In genomic region chr16:36071450-36072379, GRCm38 (mm10) we compare ENCODE assay signal across 8 mouse cellular contexts. TPM values are rescaled to one million over a fixed set of nuclear protein-coding genes. Genes with fewer than 3 reads are reported as not detected.
DNase-seq lines count a peak whose midpoint lies in the region; ATAC-seq lines count a peak whose summit lies in the region.

Gene Fam162a, minus strand, starts transcription at chr16:36071594.
Gene Ccdc58, plus strand, starts transcription at chr16:36071685.

- peaks cover 25% of the 10 kb centered on the region for H3K4me1 ChIP-seq in hindbrain, embryonic 12.5 days

- peak; percentile 96 for DNase-seq in Muller cell, postnatal 12 days (ENCODE audit: inconsistent ontology term)
- peak; percentile 94 for DNase-seq in cerebellum, adult 9-11 months
- DNase-seq in frontal cortex, postnatal 10 days (ENCODE audit: low spot score in 2 of 2) = peak; percentile 89 to 91
- peak; percentile 90 to 94 for DNase-seq in layer of hippocampus, postnatal 14 days (ENCODE audit: low spot score in 2 of 2)
- peak; percentile 93 for DNase-seq in lung, postnatal 14 days
- DNase-seq in retina, adult 2 months (ENCODE audit: low read depth, low spot score) = peak; percentile 85
- DNase-seq in thymus, postnatal 36 days = peak; percentile 90 to 92

- WGBS in hindbrain, embryonic 12.5 days = under 1% methylated on average over 79 of the region's 81 CpGs

- ATAC-seq in hindbrain, embryonic 12.5 days (ENCODE audit: low FRiP score) = peak; percentile 97

- H3K4me3 ChIP-seq in hindbrain, embryonic 12.5 days = peak within 1 kb of the TSS; percentile 65

- peak within 1 kb of the TSS; percentile 99 for H3K27ac ChIP-seq in hindbrain, embryonic 12.5 days

- H3K9me3 ChIP-seq in hindbrain, embryonic 12.5 days (replicated peaks) = no peaks in the 10 kb centered on the region

- H3K27me3 ChIP-seq in hindbrain, embryonic 12.5 days = no peaks in the 10 kb centered on the region

- H3K4me2 ChIP-seq in hindbrain, embryonic 12.5 days (replicated peaks) = peak within 1 kb of the TSS; percentile 76

- H3K9ac ChIP-seq in hindbrain, embryonic 12.5 days = peak within 1 kb of the TSS; percentile 88

- no peaks in the 10 kb centered on the region for H3K36me3 ChIP-seq in hindbrain, embryonic 12.5 days

RNA-seq across cellular contexts. Expression of gene Fam162a, which starts in this region (rescaled TPM):
- polyA plus RNA-seq in hindbrain, embryonic 12.5 days (2016; fragmentation: Nextera tagmentation; extraction: Ambion mirVana) = 172 and 196 TPM in 2 replicates
- total RNA-seq in layer of hippocampus, postnatal 14 days (2021) = 10 to 100 TPM; 81.1 to 84.2 TPM

RNA-seq across cellular contexts. Expression of gene Ccdc58, which starts in this region (rescaled TPM):
- 56.6 and 61.1 TPM in 2 replicates for polyA plus RNA-seq in hindbrain, embryonic 12.5 days (2016; fragmentation: Nextera tagmentation; extraction: Ambion mirVana)
- 10 to 100 TPM; 17.1 to 23.9 TPM for total RNA-seq in layer of hippocampus, postnatal 14 days (2021)

Comparison
In these comparisons a context has a peak if more than half of its experiments do, and no peak if none do; other contexts are left out.
1. Peak in every context shown above with its lines: DNase-seq, ATAC-seq, H3K4me3 ChIP-seq and H3K27ac ChIP-seq.